ENCODE assay signal across 9 mouse cellular contexts in genomic region chr2:162973637-162974036, GRCm38 (mm10). TPM values are rescaled to one million over a fixed set of nuclear protein-coding genes. Genes with fewer than 3 reads are reported as not detected.
DNase-seq lines count a peak whose midpoint lies in the region; ATAC-seq and TF ChIP-seq lines count a peak whose summit lies in the region.
"Had no signal": no experiment of that assay in that cellular context is flagged by ENCODE, and none has a peak within 500 bp of the region (broad histone marks: within the 10 kb centered on the region; RNA-seq: fewer than 3 reads in every experiment).

No protein-coding gene starts in this region.

- TF ChIP-seq EP300 in stomach, postnatal 0 days (optimal IDR thresholded peaks at IDR 0.05), result no peak

- H3K9ac ChIP-seq in hindbrain, embryonic 15.5 days, result no peak overlapping the region
- H3K9ac ChIP-seq in stomach, postnatal 0 days (ENCODE audit: low read length), result no peak overlapping the region
- H3K9ac ChIP-seq: limb, embryonic 13.5 days had no signal

- no peak for DNase-seq in frontal cortex, postnatal 25 days (ENCODE audit: low spot score in 2 of 2)
- peak; percentile 18 for DNase-seq in urinary bladder, postnatal 25 days (ENCODE audit: low spot score)
- DNase-seq in urinary bladder, postnatal 10 days (ENCODE audit: low spot score), result no peak
- DNase-seq in stomach, postnatal 0 days (ENCODE audit: low spot score), result peak; percentile 29
- DNase-seq in spleen, postnatal 36 days (ENCODE audit: low spot score in 2 of 2), result no peak
- no peak for DNase-seq in left cerebral cortex, adult 11 months (ENCODE audit: low spot score)

- ATAC-seq in frontal cortex, adult (ENCODE audit: low TSS enrichment), result peak; percentile 2; the same call in 1 of the 2 replicates
- no peak for ATAC-seq in hindbrain, embryonic 15.5 days (ENCODE audit: low FRiP score, low read depth)
- peak; percentile 64 for ATAC-seq in stomach, postnatal 0 days (ENCODE audit: low FRiP score, low TSS enrichment)

- no peak overlapping the region for H3K4me3 ChIP-seq in hindbrain, embryonic 15.5 days
- H3K4me3 ChIP-seq in stomach, postnatal 0 days (ENCODE audit: low read depth, low read length), result no peak overlapping the region
- H3K4me3 ChIP-seq: limb, embryonic 13.5 days had no signal

- TF ChIP-seq CTCF in stomach, postnatal 0 days (IDR thresholded peaks at IDR 0.05; ENCODE audit: low read depth), result no peak

- H3K4me2 ChIP-seq in hindbrain, embryonic 15.5 days, result no peak overlapping the region
- H3K4me2 ChIP-seq in stomach, postnatal 0 days (replicated peaks; ENCODE audit: low read depth), result no peak overlapping the region
- H3K4me2 ChIP-seq: limb, embryonic 13.5 days had no signal

- no peaks in the 10 kb centered on the region for H3K9me3 ChIP-seq in hindbrain, embryonic 15.5 days
- no peaks in the 10 kb centered on the region for H3K9me3 ChIP-seq in stomach, postnatal 0 days (ENCODE audit: control insufficient read depth, low read length)
- H3K9me3 ChIP-seq: limb, embryonic 13.5 days had no signal

- peaks cover 15% of the 10 kb centered on the region for H3K4me1 ChIP-seq in hindbrain, embryonic 15.5 days (replicated peaks)
- 0 out of 2 replicates have a peak, but pooled peaks cover 2% of the 10 kb centered on the region for H3K4me1 ChIP-seq in stomach, postnatal 0 days (replicated peaks; ENCODE audit: control insufficient read depth, insufficient read depth)

- no peaks in the 10 kb centered on the region for H3K27me3 ChIP-seq in hindbrain, embryonic 15.5 days
- no peaks in the 10 kb centered on the region for H3K27me3 ChIP-seq in stomach, postnatal 0 days (ENCODE audit: control insufficient read depth, insufficient read depth, low read length)
- H3K27me3 ChIP-seq: limb, embryonic 13.5 days had no signal

- WGBS in hindbrain, embryonic 15.5 days, result 12% methylated on average over 11 of the region's 11 CpGs
- 9% methylated on average over 11 of the region's 11 CpGs for WGBS in stomach, postnatal 0 days

- no peaks in the 10 kb centered on the region for H3K36me3 ChIP-seq in hindbrain, embryonic 15.5 days
- H3K36me3 ChIP-seq in stomach, postnatal 0 days (ENCODE audit: control insufficient read depth, insufficient read depth, low read length), result no peaks in the 10 kb centered on the region
- H3K36me3 ChIP-seq: limb, embryonic 13.5 days had no signal

- H3K27ac ChIP-seq in hindbrain, embryonic 15.5 days (replicated peaks), result 0 out of 2 replicates have a peak overlapping the region, but pooled peaks have one; percentile 42
- no peak overlapping the region for H3K27ac ChIP-seq in stomach, postnatal 0 days (replicated peaks)
- H3K27ac ChIP-seq: limb, embryonic 13.5 days had no signal

RNA-seq across cellular contexts. Expression of gene Sgk2, which starts 13.5 kb away (rescaled TPM):
- 0.12 TPM in 1 of 2 replicates, not detected in the other for polyA plus RNA-seq in hindbrain, embryonic 15.5 days (2015; fragmentation: Nextera tagmentation; extraction: Ambion mirVana)
- polyA plus RNA-seq in stomach, postnatal 0 days (2015; fragmentation: Nextera tagmentation; extraction: Ambion mirVana), result 2.6 and 3.3 TPM in 2 replicates

RNA-seq across cellular contexts. Expression of gene L3mbtl1, which starts 30.4 kb away (rescaled TPM):
- 4.8 and 5.0 TPM in 2 replicates for polyA plus RNA-seq in hindbrain, embryonic 15.5 days (2015; fragmentation: Nextera tagmentation; extraction: Ambion mirVana)
- polyA plus RNA-seq in stomach, postnatal 0 days (2015; fragmentation: Nextera tagmentation; extraction: Ambion mirVana), result 0.02 and 0.24 TPM in 2 replicates

RNA-seq across cellular contexts. Expression of gene Srsf6, which starts 42.3 kb away (rescaled TPM):
- polyA plus RNA-seq in hindbrain, embryonic 15.5 days (2015; fragmentation: Nextera tagmentation; extraction: Ambion mirVana), result 131 and 134 TPM in 2 replicates
- polyA plus RNA-seq in stomach, postnatal 0 days (2015; fragmentation: Nextera tagmentation; extraction: Ambion mirVana), result 64.8 and 67.5 TPM in 2 replicates

RNA-seq across cellular contexts. Expression of gene Ift52, which starts 43.5 kb away (rescaled TPM):
- polyA plus RNA-seq in hindbrain, embryonic 15.5 days (2015; fragmentation: Nextera tagmentation; extraction: Ambion mirVana), result 35.6 and 37.8 TPM in 2 replicates
- polyA plus RNA-seq in stomach, postnatal 0 days (2015; fragmentation: Nextera tagmentation; extraction: Ambion mirVana), result 32.3 and 34.3 TPM in 2 replicates

Comparison
In these comparisons a context has a peak if more than half of its experiments do, and no peak if none do; other contexts are left out.
1. DNase-seq: peak in urinary bladder, postnatal 25 days (single experiment) and stomach, postnatal 0 days (single experiment); none in frontal cortex, postnatal 25 days (0 of 2), urinary bladder, postnatal 10 days (single experiment), spleen, postnatal 36 days (0 of 2) and left cerebral cortex, adult 11 months (single experiment).